Mouse (Mus musculus) megakaryocyte, embryonic 14.5 days (primary cell): ENCODE results near the gene Mical2. TPM values are rescaled to one million over a fixed set of nuclear protein-coding genes. Genes with fewer than 3 reads are reported as not detected.

Source experiments
- H3K27me3 ChIP-seq: replicated peaks from 2 replicates; pipeline ENCODE3; 2012; ENCODE audit warnings: inconsistent platforms
- H3K36me3 ChIP-seq: replicated peaks from 2 replicates; pipeline ENCODE3; 2012; ENCODE audit warnings: low read length, inconsistent platforms, mixed read lengths
- H3K4me1 ChIP-seq: 2 replicates; pipeline ENCODE4 v1.6.1; 2012; ENCODE audit warnings: inconsistent platforms
- H3K4me3 ChIP-seq: replicated peaks from 2 replicates; pipeline ENCODE3; 2012; ENCODE audit warnings: moderate library complexity, mild to moderate bottlenecking, inconsistent platforms
- H3K9me3 ChIP-seq: 2 replicates; pipeline ENCODE4 v1.6.1; 2012; ENCODE audit warnings: inconsistent platforms
- FLI1 ChIP-seq: IDR thresholded peaks from 2 replicates; pipeline ENCODE4 v1.6.1; 2012; ENCODE audit warnings: low read length, inconsistent platforms, mixed read lengths
- GATA1 ChIP-seq: IDR thresholded peaks from 3 replicates; pipeline ENCODE4 v1.6.1; 2012; ENCODE audit warnings: mixed read lengths, low read length, inconsistent platforms, borderline replicate concordance
- polyA plus RNA-seq: library from polyadenylated mRNA; stranded (reverse); fragments of >175 nt; gene quantifications from 2 replicates; pipeline ENCODE4 v1.2.3, GENCODE M21; 2012; ENCODE audit warnings: low replicate concordance; ENCODE audit not compliant: insufficient read depth

Gene Mical2
- polyA plus RNA-seq, 1 experiment = 0.22 TPM

- Histone ChIP-seq H3K27me3 (peaks cover 11% of the 10 kb centered on the region), H3K36me3 (no peaks in the 10 kb centered on the region), H3K4me3 (no peak overlapping the region), H3K4me1 (no peaks in the 10 kb centered on the region), H3K9me3 (no peaks in the 10 kb centered on the region)
- no peak for TF ChIP-seq GATA1
- TF ChIP-seq FLI1 = no peak
Measured at GRCm38 (mm10) chr7:112454380-112454779, 228.7 kb downstream of the Mical2 start.

GRCm38 (mm10) chr7:112454951-112455350 is 229.3 kb downstream of the Mical2 start:
- no peak for TF ChIP-seq GATA1
- no peak for TF ChIP-seq FLI1
- H3K4me3 ChIP-seq = no peak overlapping the region
- no peaks in the 10 kb centered on the region for H3K4me1 ChIP-seq
- H3K27me3 ChIP-seq = peaks cover 11% of the 10 kb centered on the region
- no peaks in the 10 kb centered on the region for H3K36me3 ChIP-seq
- H3K9me3 ChIP-seq = no peaks in the 10 kb centered on the region

- TF ChIP-seq GATA1 (no peak), FLI1 (no peak)
- Histone ChIP-seq H3K4me3 (no peak overlapping the region), H3K4me1 (no peaks in the 10 kb centered on the region), H3K36me3 (no peaks in the 10 kb centered on the region), H3K27me3 (peaks cover 11% of the 10 kb centered on the region), H3K9me3 (no peaks in the 10 kb centered on the region)
Measured at GRCm38 (mm10) chr7:112455566-112456110, 230.0 kb downstream of the Mical2 start.

- H3K36me3 ChIP-seq = no peaks in the 10 kb centered on the region
- TF ChIP-seq FLI1 = no peak
- H3K4me3 ChIP-seq = no peak overlapping the region
- H3K9me3 ChIP-seq = no peaks in the 10 kb centered on the region
- no peaks in the 10 kb centered on the region for H3K4me1 ChIP-seq
- H3K27me3 ChIP-seq = peaks cover 13% of the 10 kb centered on the region
Measured at GRCm38 (mm10) chr7:112457373-112457772, 231.7 kb downstream of the Mical2 start.

- Histone ChIP-seq H3K27me3 (peaks cover 19% of the 10 kb centered on the region), H3K4me1 (no peaks in the 10 kb centered on the region), H3K36me3 (no peaks in the 10 kb centered on the region), H3K4me3 (peak overlapping the region; percentile 12), H3K9me3 (no peaks in the 10 kb centered on the region)
- TF ChIP-seq GATA1 (no peak), FLI1 (no peak)
Measured at GRCm38 (mm10) chr7:112457920-112458319, 232.3 kb downstream of the Mical2 start.

- no peak for TF ChIP-seq GATA1
- TF ChIP-seq FLI1 = no peak
- no peaks in the 10 kb centered on the region for H3K9me3 ChIP-seq
- H3K27me3 ChIP-seq = peaks cover 20% of the 10 kb centered on the region
- no peaks in the 10 kb centered on the region for H3K36me3 ChIP-seq
- H3K4me1 ChIP-seq = no peaks in the 10 kb centered on the region
- no peak overlapping the region for H3K4me3 ChIP-seq
Measured at GRCm38 (mm10) chr7:112458440-112458839, 232.8 kb downstream of the Mical2 start.

Other genes starting within 250 kb of the Mical2 start
- 0.80 and 3.0 TPM in 2 replicates for gene Usp47, start 202.4 kb upstream of the Mical2 start, polyA plus RNA-seq
- 0.08 TPM in 1 of 2 replicates, not detected in the other for gene Dkk3, start 66.8 kb upstream of the Mical2 start, polyA plus RNA-seq
- gene Parva, start 201.6 kb downstream of the Mical2 start, polyA plus RNA-seq = 0.07 TPM in 1 of 2 replicates, not detected in the other